Mouse (Mus musculus) heart, embryonic 16.5 days (tissue): ENCODE results near the gene Nipal4. TPM values are rescaled to one million over a fixed set of nuclear protein-coding genes. Genes with fewer than 3 reads are reported as not detected.

Experiments
- ATAC-seq: fragments of 200-750 bp; cut with Nextera tagmentation; replicated peaks from 2 replicates; pipeline ENCODE4 v1.8.0; 2017; ENCODE audit warnings: moderate number of reproducible peaks; ENCODE audit not compliant: insufficient read depth, low FRiP score; ENCODE audit errors: extremely low read depth
- H3K27ac ChIP-seq: fragments of 300-500 bp; sonication (generic); 2 replicates; pipeline ENCODE4 v1.5.1; 2014; ENCODE audit warnings: mild to moderate bottlenecking, low read length, control low read depth, moderate library complexity
- H3K27me3 ChIP-seq: fragments of 300-500 bp; sonication (generic); 2 replicates; pipeline ENCODE4 v1.6.1; 2014; ENCODE audit warnings: low read length, mixed read lengths; ENCODE audit not compliant: control insufficient read depth, insufficient read depth
- H3K36me3 ChIP-seq: fragments of 300-500 bp; sonication (generic); 2 replicates; pipeline ENCODE4 v1.6.1; 2014; ENCODE audit not compliant: control insufficient read depth, insufficient read depth
- H3K4me1 ChIP-seq: fragments of 300-500 bp; sonication (generic); 2 replicates; pipeline ENCODE4 v1.6.1; 2014; ENCODE audit warnings: low read length, mixed read lengths; ENCODE audit not compliant: control insufficient read depth, insufficient read depth
- H3K4me2 ChIP-seq: fragments of 300-500 bp; sonication (generic); 2 replicates; pipeline ENCODE4 v1.6.1; 2014; ENCODE audit warnings: low read depth, mild to moderate bottlenecking, control low read depth, low read length
- H3K4me3 ChIP-seq: fragments of 300-500 bp; sonication (generic); 2 replicates; pipeline ENCODE4 v1.5.1; 2014; ENCODE audit warnings: mild to moderate bottlenecking, control low read depth, low read length
- H3K9ac ChIP-seq: fragments of 300-500 bp; sonication (generic); 2 replicates; pipeline ENCODE4 v1.6.1; 2014; ENCODE audit warnings: low read length, control low read depth
- H3K9me3 ChIP-seq: fragments of 300-500 bp; sonication (generic); replicated peaks from 2 replicates; pipeline ENCODE4 v1.6.1; 2016; ENCODE audit warnings: low read length; ENCODE audit not compliant: control insufficient read depth
- WGBS: fragments of 180-500 bp; shearing (Covaris S2); extraction: QIAGEN DNeasy Blood & Tissue Kit; methylation state at CpG from one replicate; pipeline ENCODE4 v1.1.7; 2014; 5-methylcytosine and 5-hydroxymethylcytosine counted together
- polyA plus RNA-seq: library from polyadenylated mRNA; unstranded; fragments of >200 nt; fragmentation: Nextera tagmentation; extraction: Ambion mirVana; gene quantifications from 2 replicates; pipeline ENCODE4 v1.2.1, GENCODE M21; 2015

Nipal4 gene
- polyA plus RNA-seq, 1 experiment from 2014 or later = 4.9 TPM

- Histone ChIP-seq H3K9me3 (no peaks in the 10 kb centered on the region), H3K4me1 (no peaks in the 10 kb centered on the region), H3K4me3 (no peak overlapping the region), H3K36me3 (no peaks in the 10 kb centered on the region), H3K9ac (no peak overlapping the region), H3K27me3 (no peaks in the 10 kb centered on the region), H3K27ac (no peak overlapping the region), H3K4me2 (no peak overlapping the region)
- ATAC-seq = no peak
- 75% methylated on average over 6 of the region's 6 CpGs for WGBS
Measured at GRCm38 (mm10) chr11:46176155-46176554, 9.8 kb upstream of the Nipal4 start.

DNA sequence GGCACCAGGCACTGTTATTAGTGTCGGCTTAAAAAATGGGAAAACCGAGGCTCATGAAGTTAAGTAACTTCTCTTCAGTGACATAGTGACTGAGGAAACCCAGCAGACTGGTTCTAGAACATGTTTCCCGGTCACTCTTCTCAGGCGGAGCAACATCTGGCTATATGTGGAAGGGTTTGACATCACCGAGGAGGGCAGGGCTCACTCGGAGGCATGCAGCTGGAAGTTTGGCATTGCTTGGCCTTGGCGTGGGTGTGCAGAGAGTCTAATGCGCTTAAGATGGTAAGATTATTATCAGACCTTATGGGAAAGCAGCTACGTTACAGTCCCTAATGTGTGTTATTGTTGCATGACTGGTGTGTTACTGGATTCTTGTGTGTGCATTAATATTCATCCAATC is 5.8 kb upstream of the Nipal4 start:
- Histone ChIP-seq H3K4me1 (no peaks in the 10 kb centered on the region), H3K9ac (no peak overlapping the region), H3K4me3 (no peak overlapping the region), H3K36me3 (no peaks in the 10 kb centered on the region), H3K27ac (no peak overlapping the region), H3K4me2 (no peak overlapping the region), H3K9me3 (no peaks in the 10 kb centered on the region), H3K27me3 (no peaks in the 10 kb centered on the region)
- WGBS = 87% methylated on average over 9 of the region's 9 CpGs
- no peak for ATAC-seq

- Histone ChIP-seq H3K36me3 (no peaks in the 10 kb centered on the region), H3K27ac (no peak overlapping the region), H3K9me3 (no peaks in the 10 kb centered on the region), H3K4me3 (no peak overlapping the region), H3K4me2 (no peak overlapping the region), H3K9ac (no peak overlapping the region), H3K4me1 (peaks cover 4% of the 10 kb centered on the region; the same call in 1 of the 2 replicates), H3K27me3 (no peaks in the 10 kb centered on the region)
- WGBS = 60% methylated on average over 3 of the region's 3 CpGs
- no peak for ATAC-seq
Measured at GRCm38 (mm10) chr11:46169908-46170307, 3.6 kb upstream of the Nipal4 start.

GRCm38 (mm10) chr11:46168506-46168905 is 2.2 kb upstream of the Nipal4 start:
- Histone ChIP-seq H3K27me3 (no peaks in the 10 kb centered on the region), H3K4me3 (no peak overlapping the region), H3K27ac (no peak overlapping the region), H3K4me1 (peaks cover 4% of the 10 kb centered on the region; the same call in 1 of the 2 replicates), H3K4me2 (no peak overlapping the region), H3K36me3 (no peaks in the 10 kb centered on the region), H3K9me3 (no peaks in the 10 kb centered on the region), H3K9ac (no peak overlapping the region)
- 86% methylated on average over 7 of the region's 7 CpGs for WGBS
- ATAC-seq = no peak

GRCm38 (mm10) chr11:46157462-46157861 is 8.8 kb downstream of the Nipal4 start:
- ATAC-seq = no peak; the same call in 1 of the 2 replicates
- Histone ChIP-seq H3K4me3 (no peak overlapping the region), H3K36me3 (peaks cover 2% of the 10 kb centered on the region; the same call in 1 of the 2 replicates), H3K9ac (no peak overlapping the region), H3K9me3 (no peaks in the 10 kb centered on the region), H3K4me2 (no peak overlapping the region), H3K27me3 (no peaks in the 10 kb centered on the region), H3K27ac (no peak overlapping the region), H3K4me1 (no peaks in the 10 kb centered on the region)

DNA sequence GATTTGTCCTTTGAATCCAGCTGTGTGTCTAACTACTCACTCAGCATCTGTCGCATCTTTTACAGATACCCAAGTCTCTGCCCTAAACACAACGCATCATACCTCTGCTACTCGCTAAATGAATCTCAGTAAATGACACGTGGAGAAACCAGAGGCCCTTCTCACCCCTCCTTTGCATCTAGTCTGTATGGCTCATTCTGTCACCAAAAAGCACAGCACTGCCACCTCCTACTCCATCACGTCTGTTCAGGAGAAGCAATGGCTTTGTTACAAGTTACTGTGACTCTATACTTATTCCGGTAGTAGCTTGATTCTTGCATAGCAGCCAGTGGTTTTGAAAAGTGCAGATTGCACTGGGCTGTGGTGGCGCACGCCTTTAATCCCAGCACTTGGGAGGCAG is 9.4 kb downstream of the Nipal4 start:
- no peak overlapping the region for H3K27ac ChIP-seq
- no peaks in the 10 kb centered on the region for H3K4me1 ChIP-seq
- H3K4me3 ChIP-seq = no peak overlapping the region
- H3K9me3 ChIP-seq = no peaks in the 10 kb centered on the region
- peaks cover 3% of the 10 kb centered on the region; the same call in 1 of the 2 replicates for H3K36me3 ChIP-seq
- no peak overlapping the region for H3K9ac ChIP-seq
- H3K4me2 ChIP-seq = no peak overlapping the region
- 85% methylated on average over 8 of the region's 8 CpGs for WGBS
- no peak for ATAC-seq
- H3K27me3 ChIP-seq = no peaks in the 10 kb centered on the region

- 91% methylated on average over 5 of the region's 5 CpGs for WGBS
- H3K36me3 ChIP-seq = peaks cover 38% of the 10 kb centered on the region
- no peak for ATAC-seq
- H3K4me1 ChIP-seq = no peaks in the 10 kb centered on the region
- H3K27me3 ChIP-seq = no peaks in the 10 kb centered on the region
- no peak overlapping the region for H3K27ac ChIP-seq
- H3K9me3 ChIP-seq = no peaks in the 10 kb centered on the region
- no peak overlapping the region for H3K4me2 ChIP-seq
- no peak overlapping the region for H3K9ac ChIP-seq
- no peak overlapping the region for H3K4me3 ChIP-seq
Measured at GRCm38 (mm10) chr11:46146619-46147018, 19.7 kb downstream of the Nipal4 start.

DNA sequence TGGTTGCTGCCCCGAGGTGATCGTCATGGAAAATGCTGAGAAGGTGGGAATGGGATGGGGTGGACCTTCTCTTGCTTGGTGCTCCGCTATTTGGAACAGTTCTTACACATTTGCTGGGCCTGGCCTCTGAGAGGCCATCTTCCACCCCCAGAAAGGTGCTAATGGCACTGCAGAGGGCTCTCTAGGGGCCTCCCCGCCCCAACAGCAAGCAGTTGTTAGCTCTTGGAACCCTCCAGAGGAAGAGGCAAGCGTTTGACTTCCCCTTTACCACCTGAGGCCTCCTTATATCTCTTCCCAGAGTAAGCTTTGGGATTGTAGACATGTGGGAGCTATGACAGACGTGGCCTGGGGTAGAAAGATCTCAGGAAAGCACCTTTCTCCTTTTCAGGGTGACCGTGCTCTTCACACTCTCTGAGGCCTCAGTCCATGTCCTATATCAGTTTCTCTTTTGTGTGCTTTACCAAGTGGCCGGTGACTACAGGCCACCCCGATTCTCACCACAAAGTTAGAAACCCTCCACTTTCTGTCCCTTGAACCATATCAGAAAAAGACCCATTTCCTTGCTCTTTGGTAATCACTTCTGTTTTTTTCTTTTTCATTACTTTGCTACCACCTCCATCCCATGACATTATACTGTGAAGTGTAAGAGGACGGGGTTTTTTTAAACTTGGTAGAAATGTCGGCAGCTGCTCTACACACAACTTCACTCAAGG is 21.0 kb downstream of the Nipal4 start:
- WGBS = 86% methylated on average over 11 of the region's 11 CpGs

GRCm38 (mm10) chr11:46143342-46143741 is 23.0 kb downstream of the Nipal4 start:
- Histone ChIP-seq H3K4me3 (no peak overlapping the region), H3K4me2 (no peak overlapping the region), H3K36me3 (peaks cover 69% of the 10 kb centered on the region), H3K9ac (no peak overlapping the region), H3K27ac (no peak overlapping the region), H3K4me1 (no peaks in the 10 kb centered on the region), H3K27me3 (no peaks in the 10 kb centered on the region), H3K9me3 (no peaks in the 10 kb centered on the region)
- no peak for ATAC-seq
- WGBS = 76% methylated on average over 6 of the region's 6 CpGs

More for the DNA sequence above, 21.0 kb downstream of the Nipal4 start:
- H3K4me2 ChIP-seq = no peak overlapping the region
- H3K36me3 ChIP-seq = peaks cover 50% of the 10 kb centered on the region
- no peak overlapping the region for H3K27ac ChIP-seq
- no peak overlapping the region for H3K4me3 ChIP-seq
- no peaks in the 10 kb centered on the region for H3K27me3 ChIP-seq
- no peaks in the 10 kb centered on the region for H3K9me3 ChIP-seq
- H3K4me1 ChIP-seq = no peaks in the 10 kb centered on the region
- no peak overlapping the region for H3K9ac ChIP-seq
- no peak for ATAC-seq
